Mouse (Mus musculus) C2C12 (cell line): ENCODE results near the gene Rcan1.

Experiments
- CTCF ChIP-seq: IDR thresholded peaks from one replicate; pipeline ENCODE4 v1.5.1; 2011; ENCODE audit not compliant: control insufficient read depth, insufficient read depth, insufficient read length
- MAX ChIP-seq: IDR thresholded peaks from one replicate; pipeline ENCODE4 v1.6.1; 2011; ENCODE audit warnings: mild to moderate bottlenecking, control low read depth

DNA sequence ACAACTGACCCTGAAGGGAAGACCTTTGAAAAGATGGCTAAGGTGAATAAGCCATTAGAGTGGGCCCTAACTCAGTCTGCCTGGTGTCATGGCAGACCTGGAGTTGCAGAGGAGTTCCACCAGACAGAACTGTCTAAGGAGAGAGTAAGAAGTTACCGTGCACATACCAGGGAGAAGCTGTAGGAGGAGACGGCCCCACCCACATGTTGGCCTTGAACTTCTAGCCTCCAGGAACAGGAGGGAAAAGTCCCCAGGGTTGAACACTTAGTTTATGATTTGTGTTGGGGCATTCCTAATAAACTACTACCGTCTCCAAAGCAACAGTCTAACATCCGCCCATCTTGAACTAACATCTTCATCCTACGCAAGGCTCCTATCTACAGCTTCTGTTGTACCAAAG is 50.0 kb downstream of the Rcan1 start:
- no peak for TF ChIP-seq CTCF
- TF ChIP-seq MAX, result no peak
